Mouse (Mus musculus): ENCODE measurements around the gene Phxr2. TPM values are rescaled to one million over a fixed set of nuclear protein-coding genes. Genes with fewer than 3 reads are reported as not detected.

Phxr2 gene
- polyA plus RNA-seq, 1 experiment from 2014 or later: not detected

GRCm38 (mm10) chr10:99106703-99107631 lies 19.2 kb downstream of the Phxr2 start, which contains the start of gene Poc1b:
TSS of gene Poc1b (plus strand) at chr10:99107036.
- WGBS: under 1% methylated on average over 105 of the region's 106 CpGs
- Histone ChIP-seq H3K4me3 (ENCODE audit: low read length) (peak within 1 kb of the TSS; percentile 89), H3K27me3 (ENCODE audit: insufficient read depth, low read length) (no peaks in the 10 kb centered on the region), H3K9ac (replicated peaks; ENCODE audit: low read length) (peak within 1 kb of the TSS; percentile 92), H3K4me1 (ENCODE audit: insufficient read depth, low read length) (peaks cover 15% of the 10 kb centered on the region), H3K27ac (ENCODE audit: low read length) (peak within 1 kb of the TSS; percentile 91), H3K9me3 (ENCODE audit: low read length) (peaks cover 10% of the 10 kb centered on the region; the same call in 1 of the 2 replicates), H3K36me3 (ENCODE audit: insufficient read depth, low read length) (peaks cover 20% of the 10 kb centered on the region), H3K4me2 (replicated peaks; ENCODE audit: low read depth, low read length) (peak within 1 kb of the TSS; percentile 98)
- peak; percentile 94 for ATAC-seq (ENCODE audit: low FRiP score, low TSS enrichment)

- Histone ChIP-seq H3K9ac (replicated peaks; ENCODE audit: low read length) (peak overlapping the region; percentile 92), H3K27me3 (ENCODE audit: insufficient read depth, low read length) (no peaks in the 10 kb centered on the region), H3K27ac (ENCODE audit: low read length) (peak overlapping the region; percentile 91), H3K9me3 (ENCODE audit: low read length) (peaks cover 10% of the 10 kb centered on the region; the same call in 1 of the 2 replicates), H3K4me3 (ENCODE audit: low read length) (peak overlapping the region; percentile 89), H3K36me3 (ENCODE audit: insufficient read depth, low read length) (peaks cover 20% of the 10 kb centered on the region), H3K4me2 (replicated peaks; ENCODE audit: low read depth, low read length) (peak overlapping the region; percentile 98), H3K4me1 (ENCODE audit: insufficient read depth, low read length) (peaks cover 15% of the 10 kb centered on the region)
- WGBS: 29% methylated on average over 8 of the region's 8 CpGs
- ATAC-seq (ENCODE audit: low FRiP score, low TSS enrichment): no peak
Observed at GRCm38 (mm10) chr10:99106311-99106702, 19.8 kb downstream of the Phxr2 start.

DNA sequence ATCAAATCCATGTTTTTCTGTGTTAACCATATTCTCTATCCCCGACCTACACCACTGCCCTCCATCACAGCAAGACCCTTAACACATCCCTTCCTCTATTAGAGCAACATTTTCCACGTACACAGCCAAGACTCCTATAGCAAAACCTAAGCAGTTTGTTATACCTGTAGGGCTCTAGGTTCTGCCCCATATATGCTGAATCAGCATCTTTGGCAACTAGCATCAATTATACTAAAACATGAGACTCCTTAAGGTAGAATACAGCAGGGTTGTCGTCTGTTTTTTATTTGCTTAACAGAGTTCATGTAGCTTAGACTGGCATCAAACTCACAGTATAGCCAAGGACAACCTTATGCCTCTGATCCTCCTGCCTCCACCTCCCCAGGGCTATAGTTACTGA lies 20.6 kb downstream of the Phxr2 start:
- Histone ChIP-seq H3K4me1 (ENCODE audit: insufficient read depth, low read length) (peaks cover 15% of the 10 kb centered on the region), H3K27ac (ENCODE audit: low read length) (no peak overlapping the region), H3K4me3 (ENCODE audit: low read length) (no peak overlapping the region), H3K9me3 (ENCODE audit: low read length) (peaks cover 10% of the 10 kb centered on the region; the same call in 1 of the 2 replicates), H3K36me3 (ENCODE audit: insufficient read depth, low read length) (peaks cover 16% of the 10 kb centered on the region), H3K4me2 (replicated peaks; ENCODE audit: low read depth, low read length) (0 out of 2 replicates have a peak overlapping the region, but pooled peaks have one; percentile 98), H3K27me3 (ENCODE audit: insufficient read depth, low read length) (no peaks in the 10 kb centered on the region), H3K9ac (replicated peaks; ENCODE audit: low read length) (no peak overlapping the region)
- ATAC-seq (ENCODE audit: low FRiP score, low TSS enrichment): no peak
- 71% methylated on average over 3 of the region's 3 CpGs for WGBS

GRCm38 (mm10) chr10:99097374-99097773 lies 28.8 kb downstream of the Phxr2 start:
- Histone ChIP-seq H3K4me3 (ENCODE audit: low read length) (no peak overlapping the region), H3K27me3 (ENCODE audit: insufficient read depth, low read length) (no peaks in the 10 kb centered on the region), H3K27ac (ENCODE audit: low read length) (no peak overlapping the region), H3K4me1 (ENCODE audit: insufficient read depth, low read length) (no peaks in the 10 kb centered on the region), H3K4me2 (replicated peaks; ENCODE audit: low read depth, low read length) (no peak overlapping the region), H3K9me3 (ENCODE audit: low read length) (no peaks in the 10 kb centered on the region), H3K9ac (replicated peaks; ENCODE audit: low read length) (no peak overlapping the region), H3K36me3 (ENCODE audit: insufficient read depth, low read length) (no peaks in the 10 kb centered on the region)
- WGBS: 55% methylated on average over 10 of the region's 10 CpGs
- ATAC-seq (ENCODE audit: low FRiP score, low TSS enrichment): no peak

- Histone ChIP-seq H3K9me3 (ENCODE audit: low read length) (no peaks in the 10 kb centered on the region), H3K4me3 (ENCODE audit: low read length) (no peak overlapping the region), H3K9ac (replicated peaks; ENCODE audit: low read length) (no peak overlapping the region), H3K4me1 (ENCODE audit: insufficient read depth, low read length) (no peaks in the 10 kb centered on the region), H3K27ac (ENCODE audit: low read length) (no peak overlapping the region), H3K36me3 (ENCODE audit: insufficient read depth, low read length) (no peaks in the 10 kb centered on the region), H3K4me2 (replicated peaks; ENCODE audit: low read depth, low read length) (no peak overlapping the region), H3K27me3 (ENCODE audit: insufficient read depth, low read length) (no peaks in the 10 kb centered on the region)
- no peak for ATAC-seq (ENCODE audit: low FRiP score, low TSS enrichment)
- 79% methylated on average over 2 of the region's 2 CpGs for WGBS
Observed at GRCm38 (mm10) chr10:99095114-99095513, 31.0 kb downstream of the Phxr2 start.

DNA sequence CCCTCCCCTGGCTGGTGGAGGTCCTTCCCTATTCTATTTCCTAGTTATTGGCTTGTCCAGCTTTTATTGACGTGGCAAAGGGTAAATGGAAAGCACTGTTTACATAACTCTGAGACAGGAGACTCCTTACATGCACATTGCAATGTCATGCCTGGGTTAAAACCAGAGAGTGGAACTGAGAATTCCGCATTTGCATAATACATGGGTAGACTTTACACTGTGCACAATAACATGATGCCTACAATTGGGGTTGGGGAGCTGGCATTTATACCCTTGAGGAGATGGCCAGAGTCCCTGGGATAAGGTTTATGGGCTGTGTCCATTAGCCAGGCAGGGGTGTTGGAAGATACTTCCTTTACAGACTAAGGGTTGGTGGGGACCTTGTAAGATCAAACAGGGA lies 32.8 kb downstream of the Phxr2 start:
- Histone ChIP-seq H3K27ac (ENCODE audit: low read length) (no peak overlapping the region), H3K9ac (replicated peaks; ENCODE audit: low read length) (no peak overlapping the region), H3K9me3 (ENCODE audit: low read length) (no peaks in the 10 kb centered on the region), H3K4me2 (replicated peaks; ENCODE audit: low read depth, low read length) (no peak overlapping the region), H3K4me3 (ENCODE audit: low read length) (no peak overlapping the region), H3K36me3 (ENCODE audit: insufficient read depth, low read length) (no peaks in the 10 kb centered on the region), H3K27me3 (ENCODE audit: insufficient read depth, low read length) (no peaks in the 10 kb centered on the region), H3K4me1 (ENCODE audit: insufficient read depth, low read length) (no peaks in the 10 kb centered on the region)
- 65% methylated on average over 2 of the region's 2 CpGs for WGBS
- no peak for ATAC-seq (ENCODE audit: low FRiP score, low TSS enrichment)

DNA sequence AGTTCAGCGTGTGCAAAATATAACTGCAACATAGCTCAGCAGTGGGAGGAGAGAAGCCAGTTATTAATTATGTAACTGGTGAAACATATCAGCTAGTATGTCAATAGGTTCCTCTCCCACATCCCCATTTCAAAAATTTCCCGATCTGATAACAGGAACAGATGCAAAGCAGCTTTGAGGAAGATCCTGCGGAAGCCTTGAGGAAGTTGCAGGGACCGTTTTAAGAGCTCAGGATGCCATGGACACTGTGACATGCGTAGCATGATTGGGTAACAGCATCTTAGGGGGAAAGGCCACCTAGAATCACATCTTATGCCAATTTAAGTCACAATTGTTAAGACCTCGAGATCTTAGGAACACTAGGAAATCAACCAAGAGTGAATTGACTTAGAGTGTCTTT lies 36.2 kb downstream of the Phxr2 start:
- Histone ChIP-seq H3K4me3 (ENCODE audit: low read length) (no peak overlapping the region), H3K9me3 (ENCODE audit: low read length) (no peaks in the 10 kb centered on the region), H3K27me3 (ENCODE audit: insufficient read depth, low read length) (no peaks in the 10 kb centered on the region), H3K27ac (ENCODE audit: low read length) (no peak overlapping the region), H3K9ac (replicated peaks; ENCODE audit: low read length) (no peak overlapping the region), H3K36me3 (ENCODE audit: insufficient read depth, low read length) (no peaks in the 10 kb centered on the region), H3K4me1 (ENCODE audit: insufficient read depth, low read length) (no peaks in the 10 kb centered on the region), H3K4me2 (replicated peaks; ENCODE audit: low read depth, low read length) (no peak overlapping the region)
- no peak for ATAC-seq (ENCODE audit: low FRiP score, low TSS enrichment)
- WGBS: 80% methylated on average over 6 of the region's 6 CpGs

- no peaks in the 10 kb centered on the region for H3K9me3 ChIP-seq (ENCODE audit: low read length)
- no peak overlapping the region for H3K4me2 ChIP-seq (replicated peaks; ENCODE audit: low read depth, low read length)
- no peaks in the 10 kb centered on the region for H3K27me3 ChIP-seq (ENCODE audit: insufficient read depth, low read length)
- ATAC-seq (ENCODE audit: low FRiP score, low TSS enrichment): no peak
- H3K36me3 ChIP-seq (ENCODE audit: insufficient read depth, low read length): no peaks in the 10 kb centered on the region
- H3K4me1 ChIP-seq (ENCODE audit: insufficient read depth, low read length): no peaks in the 10 kb centered on the region
- H3K27ac ChIP-seq (ENCODE audit: low read length): no peak overlapping the region
- no peak overlapping the region for H3K9ac ChIP-seq (replicated peaks; ENCODE audit: low read length)
- H3K4me3 ChIP-seq (ENCODE audit: low read length): no peak overlapping the region
- WGBS: 62% methylated on average over 6 of the region's 6 CpGs
Observed at GRCm38 (mm10) chr10:99086029-99086428, 40.1 kb downstream of the Phxr2 start.

DNA sequence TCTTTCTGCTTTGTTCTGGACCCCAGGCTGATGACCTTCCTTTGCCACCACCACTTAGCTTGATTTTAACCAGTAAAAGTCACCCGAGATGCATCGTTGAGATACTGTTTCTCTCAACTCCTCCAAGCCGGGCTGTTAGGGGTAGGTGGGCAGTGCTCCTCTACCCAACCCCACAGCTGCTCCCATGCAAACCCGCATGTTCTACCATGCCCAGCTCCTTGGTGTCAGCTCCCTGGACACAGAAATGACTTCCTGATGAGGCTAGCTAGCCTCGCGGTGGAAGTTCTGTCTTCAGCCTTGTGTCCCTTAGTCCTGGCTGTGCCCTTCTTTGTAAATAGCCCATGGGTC lies 40.9 kb downstream of the Phxr2 start:
- ATAC-seq (ENCODE audit: low FRiP score, low TSS enrichment): peak; percentile 46; the same call in 1 of the 2 replicates
- WGBS: 55% methylated on average over 6 of the region's 6 CpGs
- no peak overlapping the region for H3K9ac ChIP-seq (replicated peaks; ENCODE audit: low read length)

More for the DNA sequence above, 40.9 kb downstream of the Phxr2 start:
- no peaks in the 10 kb centered on the region for H3K4me1 ChIP-seq (ENCODE audit: insufficient read depth, low read length)
- H3K4me3 ChIP-seq (ENCODE audit: low read length): no peak overlapping the region
- H3K36me3 ChIP-seq (ENCODE audit: insufficient read depth, low read length): no peaks in the 10 kb centered on the region
- 0 out of 2 replicates have a peak overlapping the region, but pooled peaks have one; percentile 11 for H3K4me2 ChIP-seq (replicated peaks; ENCODE audit: low read depth, low read length)
- no peak overlapping the region for H3K27ac ChIP-seq (ENCODE audit: low read length)
- H3K9me3 ChIP-seq (ENCODE audit: low read length): no peaks in the 10 kb centered on the region
- no peaks in the 10 kb centered on the region for H3K27me3 ChIP-seq (ENCODE audit: insufficient read depth, low read length)
